Mouse (Mus musculus) liver, embryonic 16.5 days (tissue): ENCODE data around the gene Gnat1. TPM values are rescaled to one million over a fixed set of nuclear protein-coding genes. Genes with fewer than 3 reads are reported as not detected.

Experiments used
- ATAC-seq: fragments of 200-750 bp; cut with Nextera tagmentation; 2 replicates; pipeline ENCODE4 v1.8.0; 2017; ENCODE audit warnings: low read depth, mild to moderate bottlenecking, moderate number of reproducible peaks, moderate library complexity
- H3K27ac ChIP-seq: fragments of 300-500 bp; sonication (generic); 2 replicates; pipeline ENCODE4 v1.5.1; 2014; ENCODE audit warnings: mild to moderate bottlenecking, low read length
- H3K27me3 ChIP-seq: fragments of 300-500 bp; sonication (generic); 2 replicates; pipeline ENCODE4 v1.6.1; 2014; ENCODE audit warnings: low read depth, low read length, mixed read lengths; ENCODE audit not compliant: control insufficient read depth, insufficient read depth
- H3K36me3 ChIP-seq: fragments of 300-500 bp; sonication (generic); 2 replicates; pipeline ENCODE4 v1.6.1; 2014; ENCODE audit warnings: mild to moderate bottlenecking; ENCODE audit not compliant: control insufficient read depth, insufficient read depth
- H3K4me1 ChIP-seq: fragments of 300-500 bp; sonication (generic); 2 replicates; pipeline ENCODE4 v1.6.1; 2014; ENCODE audit warnings: low read depth, low read length, mixed read lengths; ENCODE audit not compliant: control insufficient read depth
- H3K4me2 ChIP-seq: fragments of 300-500 bp; sonication (generic); 2 replicates; pipeline ENCODE4 v1.6.1; 2014; ENCODE audit warnings: low read depth, low read length, mixed read lengths
- H3K4me3 ChIP-seq: fragments of 300-500 bp; sonication (generic); 2 replicates; pipeline ENCODE4 v1.5.1; 2014; ENCODE audit warnings: low read depth, mild to moderate bottlenecking, low read length
- H3K9ac ChIP-seq: fragments of 300-500 bp; sonication (generic); 2 replicates; pipeline ENCODE4 v1.6.1; 2014; ENCODE audit warnings: low read depth, low read length
- H3K9me3 ChIP-seq: fragments of 300-500 bp; sonication (generic); replicated peaks from 2 replicates; pipeline ENCODE4 v1.6.1; 2016; ENCODE audit warnings: low read length; ENCODE audit not compliant: control insufficient read depth
- WGBS: fragments of 180-500 bp; shearing (Covaris S2); extraction: QIAGEN DNeasy Blood & Tissue Kit; methylation state at CpG from one replicate; pipeline ENCODE4 v1.1.7; 2014; ENCODE audit not compliant: insufficient replicate concordance; 5-methylcytosine and 5-hydroxymethylcytosine counted together
- polyA plus RNA-seq: library from polyadenylated mRNA; unstranded; fragments of >200 nt; fragmentation: Nextera tagmentation; extraction: Ambion mirVana; gene quantifications from 2 replicates; pipeline ENCODE4 v1.2.1, GENCODE M21; 2015

Gene Gnat1
- polyA plus RNA-seq, 1 experiment from 2014 or later, result 1.1 TPM

- peak; percentile 1; the same call in 1 of the 2 replicates for ATAC-seq
- WGBS, result under 1% methylated on average over 35 of the region's 35 CpGs
- peak overlapping the region; percentile 78 for H3K4me3 ChIP-seq
Measured at GRCm38 (mm10) chr9:107634406-107635278, 44.9 kb downstream of the Gnat1 start.

GRCm38 (mm10) chr9:107633661-107634405 is 45.7 kb downstream of the Gnat1 start:
- peak overlapping the region; percentile 78 for H3K4me3 ChIP-seq
- under 1% methylated on average over 15 of the region's 15 CpGs for WGBS
- no peaks in the 10 kb centered on the region for H3K27me3 ChIP-seq
- no peaks in the 10 kb centered on the region for H3K36me3 ChIP-seq
- no peaks in the 10 kb centered on the region for H3K9me3 ChIP-seq
- peak overlapping the region; percentile 99 for H3K4me2 ChIP-seq
- H3K27ac ChIP-seq, result peak overlapping the region; percentile 92
- H3K9ac ChIP-seq, result peak overlapping the region; percentile 92
- no peak for ATAC-seq
- H3K4me1 ChIP-seq, result peaks cover 60% of the 10 kb centered on the region

More at GRCm38 (mm10) chr9:107634406-107635278, 44.9 kb downstream of the Gnat1 start:
- Histone ChIP-seq H3K27ac (peak overlapping the region; percentile 92), H3K9me3 (no peaks in the 10 kb centered on the region), H3K4me2 (peak overlapping the region; percentile 99), H3K4me1 (peaks cover 52% of the 10 kb centered on the region), H3K27me3 (no peaks in the 10 kb centered on the region), H3K9ac (peak overlapping the region; percentile 92), H3K36me3 (no peaks in the 10 kb centered on the region)

GRCm38 (mm10) chr9:107633091-107633660 is 46.3 kb downstream of the Gnat1 start:
- peak overlapping the region; percentile 78 for H3K4me3 ChIP-seq
- H3K4me1 ChIP-seq, result peaks cover 67% of the 10 kb centered on the region
- no peaks in the 10 kb centered on the region for H3K27me3 ChIP-seq
- no peaks in the 10 kb centered on the region for H3K9me3 ChIP-seq
- WGBS, result under 1% methylated on average over 33 of the region's 33 CpGs
- peak overlapping the region; percentile 92 for H3K27ac ChIP-seq
- peak overlapping the region; percentile 99 for H3K4me2 ChIP-seq
- peak overlapping the region; percentile 92 for H3K9ac ChIP-seq
- ATAC-seq, result peak; percentile 28
- H3K36me3 ChIP-seq, result 0 out of 2 replicates have a peak, but pooled peaks cover 2% of the 10 kb centered on the region

- peak overlapping the region; percentile 78 for H3K4me3 ChIP-seq
- H3K27me3 ChIP-seq, result no peaks in the 10 kb centered on the region
- peak overlapping the region; percentile 92 for H3K27ac ChIP-seq
- peak; percentile 2; the same call in 1 of the 2 replicates for ATAC-seq
- H3K9ac ChIP-seq, result peak overlapping the region; percentile 92
- WGBS, result 14% methylated on average over 6 of the region's 6 CpGs
- 0 out of 2 replicates have a peak, but pooled peaks cover 2% of the 10 kb centered on the region for H3K36me3 ChIP-seq
- no peaks in the 10 kb centered on the region for H3K9me3 ChIP-seq
- H3K4me1 ChIP-seq, result peaks cover 73% of the 10 kb centered on the region
- H3K4me2 ChIP-seq, result peak overlapping the region; percentile 99
Measured at GRCm38 (mm10) chr9:107632478-107632877, 47.0 kb downstream of the Gnat1 start.

- Histone ChIP-seq H3K9me3 (no peaks in the 10 kb centered on the region), H3K4me3 (no peak overlapping the region; the same call in 1 of the 2 replicates), H3K4me1 (peaks cover 80% of the 10 kb centered on the region), H3K9ac (0 out of 2 replicates have a peak overlapping the region, but pooled peaks have one; percentile 92), H3K27me3 (no peaks in the 10 kb centered on the region), H3K4me2 (peak overlapping the region; percentile 99), H3K27ac (peak overlapping the region; percentile 92), H3K36me3 (0 out of 2 replicates have a peak, but pooled peaks cover 2% of the 10 kb centered on the region)
- ATAC-seq, result no peak
- 93% methylated on average over 8 of the region's 8 CpGs for WGBS
Measured at GRCm38 (mm10) chr9:107631861-107632260, 47.7 kb downstream of the Gnat1 start.

GRCm38 (mm10) chr9:107631311-107631826 is 48.1 kb downstream of the Gnat1 start:
- 0 out of 2 replicates have a peak overlapping the region, but pooled peaks have one; percentile 51 for H3K27ac ChIP-seq
- no peak overlapping the region for H3K9ac ChIP-seq
- no peaks in the 10 kb centered on the region for H3K9me3 ChIP-seq
- WGBS, result 82% methylated on average over 9 of the region's 9 CpGs
- no peaks in the 10 kb centered on the region for H3K27me3 ChIP-seq
- peaks cover 85% of the 10 kb centered on the region for H3K4me1 ChIP-seq
- ATAC-seq, result no peak
- no peak overlapping the region for H3K4me3 ChIP-seq
- H3K4me2 ChIP-seq, result no peak overlapping the region
- H3K36me3 ChIP-seq, result 0 out of 2 replicates have a peak, but pooled peaks cover 2% of the 10 kb centered on the region

GRCm38 (mm10) chr9:107630576-107630975 is 48.9 kb downstream of the Gnat1 start:
- ATAC-seq, result no peak
- peaks cover 5% of the 10 kb centered on the region; the same call in 1 of the 2 replicates for H3K36me3 ChIP-seq
- peak overlapping the region; percentile 51; the same call in 1 of the 2 replicates for H3K27ac ChIP-seq
- WGBS, result 63% methylated on average over 4 of the region's 4 CpGs
- H3K9ac ChIP-seq, result no peak overlapping the region
- H3K4me1 ChIP-seq, result peaks cover 85% of the 10 kb centered on the region
- no peaks in the 10 kb centered on the region for H3K9me3 ChIP-seq
- no peak overlapping the region for H3K4me2 ChIP-seq
- no peaks in the 10 kb centered on the region for H3K27me3 ChIP-seq
- H3K4me3 ChIP-seq, result no peak overlapping the region

- H3K27ac ChIP-seq, result peak overlapping the region; percentile 77
- H3K9ac ChIP-seq, result peak overlapping the region; percentile 10; the same call in 1 of the 2 replicates
- H3K4me1 ChIP-seq, result peaks cover 90% of the 10 kb centered on the region
- 43% methylated on average over 14 of the region's 14 CpGs for WGBS
- no peaks in the 10 kb centered on the region for H3K27me3 ChIP-seq
- H3K4me2 ChIP-seq, result peak overlapping the region; percentile 49
- 0 out of 2 replicates have a peak overlapping the region, but pooled peaks have one; percentile 8 for H3K4me3 ChIP-seq
- H3K9me3 ChIP-seq, result no peaks in the 10 kb centered on the region
- H3K36me3 ChIP-seq, result peaks cover 7% of the 10 kb centered on the region
- no peak for ATAC-seq
Measured at GRCm38 (mm10) chr9:107629901-107630425, 49.5 kb downstream of the Gnat1 start.
